Mouse (Mus musculus) cortical plate, adult 2 months (tissue): Measurements from ENCODE around the gene Gm49325.

ENCODE experiments used
- CTCF ChIP-seq: fragments of 200-500 bp; IDR thresholded peaks from 2 replicates; pipeline ENCODE4 v1.5.1; 2011; ENCODE audit warnings: mild to moderate bottlenecking, control low read depth, low read length; ENCODE audit not compliant: insufficient read depth; ENCODE audit errors: extremely low read depth
- POLR2A ChIP-seq: fragments of 200-500 bp; IDR thresholded peaks from 2 replicates; pipeline ENCODE4 v1.6.1; 2011; ENCODE audit warnings: mild to moderate bottlenecking, low read length, control low read depth; ENCODE audit not compliant: insufficient read depth; ENCODE audit errors: extremely low read depth

GRCm38 (mm10) chr10:77616926-77617325 is 10.9 kb downstream of the Gm49325 start:
- TF ChIP-seq CTCF (no peak), POLR2A (no peak)
